Mouse (Mus musculus) MEL (cell line): ENCODE data around the gene Usp36. TPM values are rescaled to one million over a fixed set of nuclear protein-coding genes. Genes with fewer than 3 reads are reported as not detected.

Source experiments
- DNase-seq: peaks from one replicate; pipeline ENCODE4 v3.0.0; 2011; ENCODE audit warnings: low read depth, low spot score
- H3K27ac ChIP-seq: 2 replicates; pipeline ENCODE4 v1.5.1; 2012; ENCODE audit warnings: low read depth, mild to moderate bottlenecking, control low read depth, low read length, moderate library complexity; ENCODE audit not compliant: control insufficient read depth
- H3K27me3 ChIP-seq, 2 experiments: fragments of 150-350 bp in 1 of 2; sonication (generic) in 1 of 2; 2 replicates each; pipeline ENCODE4 v1.6.1; 2012; ENCODE audit warnings: low read length in 2 of 2, mild to moderate bottlenecking in 2 of 2, improper control_type of control experiment in 1 of 2, moderate library complexity in 1 of 2; ENCODE audit not compliant: insufficient read depth in 2 of 2, control insufficient read depth in 1 of 2
- H3K36me3 ChIP-seq, 2 experiments: 2 replicates each; pipeline ENCODE4 v1.6.1; 2012 to 2014; ENCODE audit warnings: low read length in 2 of 2, improper control_type of control experiment in 1 of 2, inconsistent platforms in 1 of 2, mild to moderate bottlenecking in 1 of 2; ENCODE audit not compliant: insufficient read depth in 2 of 2, control insufficient read depth in 1 of 2
- H3K4me1 ChIP-seq, 2 experiments: fragments of 150-350 bp in 1 of 2; sonication (generic) in 1 of 2; 2 replicates each; pipeline ENCODE4 v1.6.1; 2012; ENCODE audit warnings: low read length in 2 of 2, improper control_type of control experiment in 1 of 2, mild to moderate bottlenecking in 1 of 2; ENCODE audit not compliant: insufficient read depth in 2 of 2, control insufficient read depth in 1 of 2
- H3K4me3 ChIP-seq, 2 experiments: fragments of 150-350 bp in 1 of 2; sonication (generic) in 1 of 2; 2 replicates each; pipeline ENCODE4 v1.5.1; 2012; ENCODE audit warnings: low read depth in 2 of 2, low read length in 2 of 2, mild to moderate bottlenecking in 2 of 2, moderate library complexity in 2 of 2, control low read depth in 1 of 2, improper control_type of control experiment in 1 of 2; ENCODE audit not compliant: control insufficient read depth in 1 of 2, insufficient read depth in 1 of 2
- H3K79me2 ChIP-seq: 2 replicates; pipeline ENCODE4 v1.6.1; 2012; ENCODE audit warnings: mild to moderate bottlenecking, low read length, moderate library complexity; ENCODE audit not compliant: control insufficient read depth, poor library complexity, insufficient read depth
- H3K9ac ChIP-seq: 2 replicates; pipeline ENCODE4 v1.6.1; 2012; ENCODE audit warnings: low read depth, mild to moderate bottlenecking, control low read depth, low read length, moderate library complexity; ENCODE audit not compliant: control insufficient read depth, poor library complexity, severe bottlenecking
- H3K9me3 ChIP-seq: fragments of 150-350 bp; sonication (generic); replicated peaks from 2 replicates; pipeline ENCODE4 v1.6.1; 2012; ENCODE audit warnings: mild to moderate bottlenecking, low read length, improper control_type of control experiment, moderate library complexity; ENCODE audit not compliant: insufficient read depth
- BHLHE40 ChIP-seq: IDR thresholded peaks from 2 replicates; pipeline ENCODE4 v1.6.1; 2012; ENCODE audit warnings: low read depth, mild to moderate bottlenecking, inconsistent platforms, low read length, improper control_type of control experiment, borderline replicate concordance
- CTCF ChIP-seq, 3 experiments: IDR thresholded peaks in 2 of 3; conservative IDR thresholded peaks in 1 of 3; 2 replicates each; pipeline ENCODE4 v1.5.1; 2011 to 2012; ENCODE audit warnings: low read length in 3 of 3, low read depth in 2 of 3, mild to moderate bottlenecking in 2 of 3, improper control_type of control experiment in 1 of 3, inconsistent platforms in 1 of 3, mixed read lengths in 1 of 3, moderate library complexity in 1 of 3; ENCODE audit not compliant: control insufficient read depth in 1 of 3, insufficient read depth in 1 of 3, poor library complexity in 1 of 3, severe bottlenecking in 1 of 3
- E2F4 ChIP-seq: IDR thresholded peaks from 2 replicates; pipeline ENCODE4 v1.6.1; 2011; ENCODE audit warnings: low read depth, low read length, improper control_type of control experiment, borderline replicate concordance
- EP300 ChIP-seq, 2 experiments: IDR thresholded peaks; 2 replicates each; pipeline ENCODE4 v1.6.1; 2011; ENCODE audit warnings: improper control_type of control experiment in 2 of 2, low read length in 2 of 2, low read depth in 1 of 2, mild to moderate bottlenecking in 1 of 2
- GABPA ChIP-seq: IDR thresholded peaks from 2 replicates; pipeline ENCODE4 v1.6.1; 2012; ENCODE audit warnings: low read depth, mild to moderate bottlenecking, inconsistent platforms, low read length, improper control_type of control experiment, moderate library complexity
- GATA1 ChIP-seq: IDR thresholded peaks from 2 replicates; pipeline ENCODE4 v1.6.1; 2011; ENCODE audit warnings: low read depth, low read length, improper control_type of control experiment
- MAZ ChIP-seq: IDR thresholded peaks from 2 replicates; pipeline ENCODE4 v1.6.1; 2012; ENCODE audit warnings: low read depth, mild to moderate bottlenecking, inconsistent platforms, low read length, improper control_type of control experiment
- MEF2A ChIP-seq: IDR thresholded peaks from 2 replicates; pipeline ENCODE4 v1.6.1; 2014; ENCODE audit warnings: low read depth, mild to moderate bottlenecking, inconsistent platforms, low read length, improper control_type of control experiment; ENCODE audit not compliant: poor library complexity, insufficient replicate concordance, severe bottlenecking; ENCODE audit errors: extremely low read depth
- MXI1 ChIP-seq: IDR thresholded peaks from 2 replicates; pipeline ENCODE4 v1.6.1; 2011; ENCODE audit warnings: mild to moderate bottlenecking, low read depth, low read length, improper control_type of control experiment
- MYB ChIP-seq: IDR thresholded peaks from 2 replicates; pipeline ENCODE4 v1.6.1; 2011; ENCODE audit warnings: mild to moderate bottlenecking, low read depth, low read length, improper control_type of control experiment
- MYC ChIP-seq: IDR thresholded peaks from 2 replicates; pipeline ENCODE4 v1.6.1; 2011; ENCODE audit warnings: low read depth, mild to moderate bottlenecking, low read length, improper control_type of control experiment, moderate library complexity
- NELFE ChIP-seq: IDR thresholded peaks from 2 replicates; pipeline ENCODE4 v1.6.1; 2011; ENCODE audit warnings: low read depth, low read length, improper control_type of control experiment
- NRF1 ChIP-seq: IDR thresholded peaks from 2 replicates; pipeline ENCODE4 v1.6.1; 2014; ENCODE audit warnings: low read depth, mild to moderate bottlenecking, inconsistent platforms, low read length, improper control_type of control experiment, moderate library complexity; ENCODE audit not compliant: poor library complexity, insufficient read depth, severe bottlenecking
- POLR2A ChIP-seq, 2 experiments: IDR thresholded peaks; 2 replicates each; pipeline ENCODE4 v1.6.1; 2011 to 2012; ENCODE audit warnings: low read length in 2 of 2, mild to moderate bottlenecking in 2 of 2, control low read depth in 1 of 2, improper control_type of control experiment in 1 of 2, low read depth in 1 of 2, moderate library complexity in 1 of 2; ENCODE audit not compliant: control insufficient read depth in 1 of 2, insufficient read depth in 1 of 2, poor library complexity in 1 of 2
- POLR2AphosphoS2 ChIP-seq: IDR thresholded peaks from 2 replicates; pipeline ENCODE4 v1.6.1; 2011; ENCODE audit warnings: low read length, improper control_type of control experiment
- RCOR1 ChIP-seq: IDR thresholded peaks from 2 replicates; pipeline ENCODE4 v1.6.1; 2012; ENCODE audit warnings: low read depth, mild to moderate bottlenecking, inconsistent platforms, low read length, improper control_type of control experiment
- SIN3A ChIP-seq: IDR thresholded peaks from 2 replicates; pipeline ENCODE4 v1.6.1; 2012; ENCODE audit warnings: low read length, improper control_type of control experiment, inconsistent platforms
- SMC3 ChIP-seq: IDR thresholded peaks from 2 replicates; pipeline ENCODE4 v1.6.1; 2011; ENCODE audit warnings: low read depth, low read length, improper control_type of control experiment
- TCF12 ChIP-seq: IDR thresholded peaks from 2 replicates; pipeline ENCODE4 v1.6.1; 2014; ENCODE audit warnings: low read depth, mild to moderate bottlenecking, inconsistent platforms, low read length, improper control_type of control experiment, moderate library complexity
- UBTF ChIP-seq: IDR thresholded peaks from 2 replicates; pipeline ENCODE4 v1.6.1; 2012; ENCODE audit warnings: low read depth, mild to moderate bottlenecking, inconsistent platforms, low read length, improper control_type of control experiment, moderate library complexity, borderline replicate concordance; ENCODE audit not compliant: insufficient read depth
- ZKSCAN1 ChIP-seq: IDR thresholded peaks from 2 replicates; pipeline ENCODE4 v1.6.1; 2012; ENCODE audit warnings: low read depth, mild to moderate bottlenecking, inconsistent platforms, low read length, improper control_type of control experiment, moderate library complexity
- ZMIZ1 ChIP-seq: IDR thresholded peaks from 2 replicates; pipeline ENCODE4 v1.6.1; 2012; ENCODE audit warnings: low read depth, mild to moderate bottlenecking, inconsistent platforms, low read length, improper control_type of control experiment, moderate library complexity
- polyA plus RNA-seq, 2 experiments: library from polyadenylated mRNA; stranded (reverse) in 1 of 2; unstranded in 1 of 2; fragments of >175 nt in 1 of 2; fragments of >200 nt in 1 of 2; gene quantifications; 2 replicates each; pipeline versions ENCODE4 v1.2.1 to v1.2.4; 2012; ENCODE audit warnings: low replicate concordance in 2 of 2, low read depth in 1 of 2; ENCODE audit not compliant: insufficient read length in 2 of 2, insufficient read depth in 1 of 2, missing spikeins in 1 of 2
- total RNA-seq: library from RNA; depleted of rRNA; stranded (reverse); fragments of 300-350 nt; gene quantifications from 2 replicates; pipeline ENCODE4 v1.2.3, GENCODE M21; 2012

The Usp36 gene
- total and polyA plus RNA-seq, 3 experiments, result 24.8 to 89.6 (median 50.7) TPM

GRCm38 (mm10) chr11:118254159-118254951, 35.7 kb downstream of the Usp36 start:
- DNase-seq, result peak; percentile 83
- H3K9ac ChIP-seq, result no peak overlapping the region

GRCm38 (mm10) chr11:118253447-118254158, 36.4 kb downstream of the Usp36 start:
- Histone ChIP-seq H3K9ac (no peak overlapping the region), H3K27ac (no peak overlapping the region), H3K27me3 (no peaks in the 10 kb centered on the region)

More at GRCm38 (mm10) chr11:118254159-118254951, 35.7 kb downstream of the Usp36 start:
- Histone ChIP-seq H3K9me3 (no peaks in the 10 kb centered on the region), H3K27me3 (no peaks in the 10 kb centered on the region), H3K4me3 (no peak overlapping the region), H3K36me3 (peaks cover 2 to 7% of the 10 kb centered on the region in 2 experiments; a peak in 3 of 4 replicates), H3K4me1 (peaks cover 0 to 10% of the 10 kb centered on the region in 2 experiments; a peak in 2 of 4 replicates), H3K27ac (no peak overlapping the region), H3K79me2 (no peaks in the 10 kb centered on the region)
- TF ChIP-seq GATA1 (no peak), ZMIZ1 (no peak), ZKSCAN1 (no peak), RCOR1 (no peak), NELFE (no peak), TCF12 (no peak), BHLHE40 (no peak), MAZ (no peak), MYC (no peak), MXI1 (no peak), UBTF (no peak), MYB (no peak), EP300 (IDR thresholded peaks at IDR 0.05; ENCODE audit: low read depth in 1 of 2, low read length in 2 of 2) (no peak), NRF1 (no peak), SIN3A (no peak), POLR2A (IDR thresholded peaks at IDR 0.05; ENCODE audit: control insufficient read depth in 1 of 2, insufficient read depth in 1 of 2, low read depth in 1 of 2, low read length in 2 of 2, poor library complexity in 1 of 2) (no peak), SMC3 (no peak), POLR2AphosphoS2 (no peak)

More at GRCm38 (mm10) chr11:118253447-118254158, 36.4 kb downstream of the Usp36 start:
- Histone ChIP-seq H3K79me2 (no peaks in the 10 kb centered on the region), H3K4me1 (peaks cover 0 to 13% of the 10 kb centered on the region in 2 experiments; a peak in 2 of 4 replicates), H3K9me3 (no peaks in the 10 kb centered on the region), H3K4me3 (no peak overlapping the region), H3K36me3 (peaks cover 2 to 10% of the 10 kb centered on the region in 2 experiments; a peak in 3 of 4 replicates)
- no peak for DNase-seq
- TF ChIP-seq CTCF (IDR thresholded peaks at IDR 0.05 in 2 of 3, conservative IDR thresholded peaks at IDR 0.05 in 1 of 3; ENCODE audit: control insufficient read depth in 1 of 3, insufficient read depth in 1 of 3, low read depth in 2 of 3, low read length in 3 of 3, poor library complexity in 1 of 3, severe bottlenecking in 1 of 3) (no peak), E2F4 (no peak), RCOR1 (no peak), GABPA (no peak), MYB (no peak), MAZ (no peak), MYC (no peak), MEF2A (no peak), SMC3 (no peak), NELFE (no peak), BHLHE40 (no peak)
